Mouse (Mus musculus) kidney, postnatal 14 days (tissue): ENCODE measurements at regions not wholly inside any gene's neighbourhood (a gene's known extent, or its start where the extent isn't known, plus 50 kb on each side); places are given as distances from the start of the nearest gene placed in this dataset.

Experiments
- DNase-seq: peaks from one replicate; pipeline ENCODE4 v3.0.0; 2022; ENCODE audit warnings: mixed read lengths

- DNase-seq, result no peak
Observed at GRCm38 (mm10) chr1:102811401-102811800, 1956.9 kb upstream of the Cdh20 start.

- peak; percentile 1 for DNase-seq
Observed at GRCm38 (mm10) chr1:102825056-102825455, 1943.3 kb upstream of the Cdh20 start.

- no peak for DNase-seq
Observed at GRCm38 (mm10) chr1:102862418-102862817, 1905.9 kb upstream of the Cdh20 start.

- no peak for DNase-seq
Observed at GRCm38 (mm10) chr1:102879109-102879508, 1889.2 kb upstream of the Cdh20 start.

- no peak for DNase-seq
Observed at GRCm38 (mm10) chr1:102899174-102899573, 1869.2 kb upstream of the Cdh20 start.

GRCm38 (mm10) chr1:102923150-102923549 is 1845.2 kb upstream of the Cdh20 start:
- no peak for DNase-seq
